Mouse (Mus musculus): ENCODE measurements around the gene Mex3a. TPM values are rescaled to one million over a fixed set of nuclear protein-coding genes. Genes with fewer than 3 reads are reported as not detected.
A peak's percentile ranks its signal among the peaks of the same experiment; 100 is the strongest.

The Mex3a gene
- 28.6 and 33.0 TPM in 2 replicates for polyA plus RNA-seq (2015; fragmentation: Nextera tagmentation; extraction: Ambion mirVana)

DNA sequence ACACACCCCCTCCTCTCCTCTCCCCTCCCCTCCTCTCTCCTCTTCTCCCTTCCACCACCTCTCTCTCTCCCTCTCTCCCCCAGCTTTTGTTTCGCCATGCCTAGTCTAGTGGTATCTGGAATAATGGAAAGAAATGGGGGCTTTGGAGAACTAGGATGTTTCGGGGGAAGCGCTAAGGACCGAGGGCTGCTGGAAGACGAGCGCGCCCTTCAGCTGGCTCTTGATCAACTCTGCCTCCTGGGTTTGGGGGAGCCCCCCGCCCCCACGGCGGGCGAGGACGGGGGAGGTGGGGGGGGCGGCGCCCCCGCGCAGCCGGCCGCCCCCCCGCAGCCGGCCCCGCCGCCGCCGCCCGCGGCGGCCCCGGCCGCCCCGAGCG lies at the start of gene Mex3a:
Gene Mex3a, plus strand, starts transcription at position 97 of the 376 bp plus-strand sequence.
- Histone ChIP-seq H3K4me3 (ENCODE audit: low read depth, low read length) (peak within 1 kb of the TSS; percentile 60), H3K4me2 (ENCODE audit: low read length) (peak within 1 kb of the TSS; percentile 93), H3K36me3 (ENCODE audit: control insufficient read depth, insufficient read depth, low read length) (peaks cover 12% of the 10 kb centered on the region), H3K4me1 (ENCODE audit: control insufficient read depth, insufficient read depth, low read length) (peaks cover 64% of the 10 kb centered on the region), H3K9me3 (replicated peaks; ENCODE audit: control insufficient read depth, low read length, poor library complexity, severe bottlenecking) (no peaks in the 10 kb centered on the region), H3K27me3 (ENCODE audit: control insufficient read depth, insufficient read depth, low read depth, low read length) (no peaks in the 10 kb centered on the region), H3K9ac (ENCODE audit: low read depth, low read length) (peak within 1 kb of the TSS; percentile 100), H3K27ac (ENCODE audit: low read length) (peak within 1 kb of the TSS; percentile 99)
- ATAC-seq: no peak
- under 1% methylated on average over 18 of the region's 31 CpGs for WGBS

DNA sequence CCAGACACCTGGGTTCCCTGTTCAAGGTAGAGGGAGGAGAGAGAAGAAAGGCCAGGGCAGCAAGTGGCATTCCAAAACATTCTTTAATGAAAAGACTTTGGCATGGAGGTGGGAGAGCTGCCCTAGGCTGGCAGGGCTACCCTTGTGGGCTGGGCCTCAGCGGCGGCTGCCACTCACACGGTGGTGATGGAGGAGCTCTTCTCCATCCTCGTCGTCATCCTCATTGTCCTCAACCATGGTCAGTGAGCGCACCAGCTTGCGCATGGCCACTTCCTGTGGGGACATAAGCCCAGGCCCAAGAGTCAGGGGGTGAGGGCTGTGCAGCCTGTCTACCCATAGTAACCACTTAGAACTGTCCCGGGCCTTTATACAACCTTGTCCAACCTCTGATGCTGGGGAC lies 49.1 kb upstream of the Mex3a start:
- no peak overlapping the region for H3K9ac ChIP-seq (ENCODE audit: low read depth, low read length)
- no peak overlapping the region for H3K27ac ChIP-seq (ENCODE audit: low read length)
- no peak for ATAC-seq
- no peak overlapping the region for H3K4me3 ChIP-seq (ENCODE audit: low read depth, low read length)
- H3K4me1 ChIP-seq (ENCODE audit: control insufficient read depth, insufficient read depth, low read length): peaks cover 5% of the 10 kb centered on the region; the same call in 1 of the 2 replicates
- peaks cover 38% of the 10 kb centered on the region for H3K27me3 ChIP-seq (ENCODE audit: control insufficient read depth, insufficient read depth, low read depth, low read length)
- WGBS: 81% methylated on average over 8 of the region's 8 CpGs
- H3K36me3 ChIP-seq (ENCODE audit: control insufficient read depth, insufficient read depth, low read length): peaks cover 20% of the 10 kb centered on the region
- no peaks in the 10 kb centered on the region for H3K9me3 ChIP-seq (replicated peaks; ENCODE audit: control insufficient read depth, low read length, poor library complexity, severe bottlenecking)
- H3K4me2 ChIP-seq (ENCODE audit: low read length): no peak overlapping the region

DNA sequence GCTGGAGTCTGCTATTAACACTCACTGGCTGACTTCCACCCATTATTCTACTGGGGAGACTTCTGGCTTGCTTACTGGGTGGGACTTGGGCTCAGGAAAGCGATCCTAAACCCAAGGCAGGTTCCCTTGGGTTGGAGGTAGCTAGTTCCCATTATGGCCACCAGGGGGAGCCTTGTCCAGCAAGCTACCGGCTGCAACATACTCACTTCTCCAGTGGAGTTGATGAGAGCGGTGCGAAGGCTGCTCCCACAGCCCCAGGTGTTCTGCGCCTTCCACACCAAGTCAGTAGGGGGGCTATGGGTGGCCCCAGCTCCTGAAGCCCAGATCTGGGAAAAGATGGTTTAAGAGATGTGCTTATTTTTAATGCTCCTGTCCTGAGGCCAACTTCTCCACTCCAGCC lies 48.6 kb upstream of the Mex3a start:
- 4% methylated on average over 5 of the region's 5 CpGs for WGBS
- ATAC-seq: peak; percentile 55; the same call in 1 of the 2 replicates
- Histone ChIP-seq H3K27ac (ENCODE audit: low read length) (no peak overlapping the region), H3K4me3 (ENCODE audit: low read depth, low read length) (no peak overlapping the region), H3K9me3 (replicated peaks; ENCODE audit: control insufficient read depth, low read length, poor library complexity, severe bottlenecking) (no peaks in the 10 kb centered on the region), H3K9ac (ENCODE audit: low read depth, low read length) (no peak overlapping the region), H3K27me3 (ENCODE audit: control insufficient read depth, insufficient read depth, low read depth, low read length) (peaks cover 38% of the 10 kb centered on the region), H3K4me1 (ENCODE audit: control insufficient read depth, insufficient read depth, low read length) (peaks cover 5% of the 10 kb centered on the region; the same call in 1 of the 2 replicates), H3K4me2 (ENCODE audit: low read length) (no peak overlapping the region), H3K36me3 (ENCODE audit: control insufficient read depth, insufficient read depth, low read length) (peaks cover 20% of the 10 kb centered on the region)

DNA sequence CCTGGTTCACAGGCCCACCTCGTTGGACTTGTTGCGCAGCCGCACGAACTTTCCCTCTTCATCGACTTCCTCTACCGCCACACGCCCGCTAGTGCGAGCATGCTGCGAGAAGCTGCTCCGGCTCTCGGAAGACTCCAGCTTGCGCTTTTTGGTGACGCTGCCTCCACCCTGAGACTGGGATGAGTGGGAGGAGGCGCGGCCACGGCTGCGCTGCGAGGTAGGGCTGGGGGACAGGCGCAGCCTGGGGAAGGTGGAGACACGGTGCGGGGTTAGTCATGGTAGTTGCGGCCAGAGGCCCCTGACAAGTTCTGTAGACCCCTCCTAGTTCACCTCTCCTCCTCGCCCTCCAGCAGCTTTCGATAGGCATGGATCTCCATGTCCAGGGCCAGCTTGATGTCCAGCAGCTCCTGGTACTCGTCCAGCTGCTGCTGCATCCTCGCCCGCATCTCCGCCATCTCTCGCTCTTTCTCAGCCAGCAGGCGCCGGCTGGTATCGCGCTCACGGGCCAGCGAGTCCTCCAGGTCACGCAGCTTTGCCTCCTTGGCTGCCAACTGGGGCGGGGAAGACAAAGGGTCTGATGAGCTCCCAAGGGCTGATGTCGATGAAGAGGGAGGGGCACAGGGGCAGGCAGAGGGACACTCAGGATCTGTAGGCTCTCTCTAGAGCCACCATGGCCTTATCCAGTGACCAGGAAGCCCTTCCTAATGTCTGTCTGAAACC lies 47.4 kb upstream of the Mex3a start:
- H3K27ac ChIP-seq (ENCODE audit: low read length): no peak overlapping the region
- H3K9ac ChIP-seq (ENCODE audit: low read depth, low read length): peak overlapping the region; percentile 35
- H3K4me1 ChIP-seq (ENCODE audit: control insufficient read depth, insufficient read depth, low read length): peaks cover 5% of the 10 kb centered on the region; the same call in 1 of the 2 replicates
- H3K36me3 ChIP-seq (ENCODE audit: control insufficient read depth, insufficient read depth, low read length): peaks cover 20% of the 10 kb centered on the region
- no peaks in the 10 kb centered on the region for H3K9me3 ChIP-seq (replicated peaks; ENCODE audit: control insufficient read depth, low read length, poor library complexity, severe bottlenecking)
- H3K4me2 ChIP-seq (ENCODE audit: low read length): peak overlapping the region; percentile 26
- 17% methylated on average over 39 of the region's 39 CpGs for WGBS
- peaks cover 38% of the 10 kb centered on the region for H3K27me3 ChIP-seq (ENCODE audit: control insufficient read depth, insufficient read depth, low read depth, low read length)
- no peak for ATAC-seq
- H3K4me3 ChIP-seq (ENCODE audit: low read depth, low read length): no peak overlapping the region

DNA sequence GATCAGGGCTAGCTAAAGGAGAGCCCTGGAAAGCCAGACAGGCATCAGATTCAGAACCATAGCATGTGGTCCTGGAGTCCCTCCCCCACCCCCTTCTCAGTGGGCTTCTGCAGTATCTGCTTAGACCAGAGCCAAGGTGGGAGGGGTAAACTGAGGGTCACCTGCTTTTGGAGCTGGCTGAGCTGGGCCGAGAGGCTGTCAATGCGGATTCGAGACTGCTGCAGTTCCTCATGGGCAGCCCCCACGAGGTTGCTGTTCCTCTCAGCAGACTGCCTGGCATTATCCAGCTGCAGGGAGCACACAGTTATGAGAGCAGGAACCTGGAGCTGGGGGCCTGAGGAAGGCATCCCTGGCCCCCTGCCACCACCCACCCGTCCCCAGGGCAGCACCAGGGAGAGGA lies 46.2 kb upstream of the Mex3a start:
- Histone ChIP-seq H3K4me3 (ENCODE audit: low read depth, low read length) (no peak overlapping the region), H3K4me2 (ENCODE audit: low read length) (no peak overlapping the region), H3K9ac (ENCODE audit: low read depth, low read length) (no peak overlapping the region), H3K36me3 (ENCODE audit: control insufficient read depth, insufficient read depth, low read length) (peaks cover 20% of the 10 kb centered on the region), H3K9me3 (replicated peaks; ENCODE audit: control insufficient read depth, low read length, poor library complexity, severe bottlenecking) (no peaks in the 10 kb centered on the region), H3K27ac (ENCODE audit: low read length) (no peak overlapping the region), H3K27me3 (ENCODE audit: control insufficient read depth, insufficient read depth, low read depth, low read length) (peaks cover 38% of the 10 kb centered on the region), H3K4me1 (ENCODE audit: control insufficient read depth, insufficient read depth, low read length) (peaks cover 5% of the 10 kb centered on the region; the same call in 1 of the 2 replicates)
- WGBS: 67% methylated on average over 4 of the region's 5 CpGs
- no peak for ATAC-seq

DNA sequence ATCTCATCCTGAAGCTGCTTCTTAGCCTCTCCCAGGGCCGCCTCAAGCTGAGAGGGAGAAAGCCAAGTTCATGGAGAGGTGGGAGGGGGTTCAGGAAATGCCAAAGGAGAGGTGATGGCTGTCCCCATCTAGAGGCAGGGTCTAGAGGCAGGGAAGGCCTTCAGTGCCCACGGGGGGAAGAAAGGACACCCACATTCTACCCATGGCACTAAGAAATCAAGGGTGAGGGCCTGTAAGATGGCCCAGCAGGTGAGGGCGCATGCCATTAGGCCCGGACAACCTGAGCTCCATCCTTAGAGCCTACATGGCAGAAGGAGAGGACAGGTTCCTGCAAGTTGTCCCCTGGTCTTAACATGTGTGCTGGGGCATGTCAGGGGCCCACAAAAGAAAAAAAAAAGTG lies 45.3 kb upstream of the Mex3a start:
- ATAC-seq: no peak
- Histone ChIP-seq H3K9ac (ENCODE audit: low read depth, low read length) (no peak overlapping the region), H3K4me3 (ENCODE audit: low read depth, low read length) (no peak overlapping the region), H3K4me1 (ENCODE audit: control insufficient read depth, insufficient read depth, low read length) (peaks cover 5% of the 10 kb centered on the region; the same call in 1 of the 2 replicates), H3K27ac (ENCODE audit: low read length) (no peak overlapping the region), H3K36me3 (ENCODE audit: control insufficient read depth, insufficient read depth, low read length) (peaks cover 20% of the 10 kb centered on the region), H3K9me3 (replicated peaks; ENCODE audit: control insufficient read depth, low read length, poor library complexity, severe bottlenecking) (no peaks in the 10 kb centered on the region), H3K4me2 (ENCODE audit: low read length) (no peak overlapping the region), H3K27me3 (ENCODE audit: control insufficient read depth, insufficient read depth, low read depth, low read length) (peaks cover 38% of the 10 kb centered on the region)
- WGBS: 71% methylated on average over 4 of the region's 4 CpGs

DNA sequence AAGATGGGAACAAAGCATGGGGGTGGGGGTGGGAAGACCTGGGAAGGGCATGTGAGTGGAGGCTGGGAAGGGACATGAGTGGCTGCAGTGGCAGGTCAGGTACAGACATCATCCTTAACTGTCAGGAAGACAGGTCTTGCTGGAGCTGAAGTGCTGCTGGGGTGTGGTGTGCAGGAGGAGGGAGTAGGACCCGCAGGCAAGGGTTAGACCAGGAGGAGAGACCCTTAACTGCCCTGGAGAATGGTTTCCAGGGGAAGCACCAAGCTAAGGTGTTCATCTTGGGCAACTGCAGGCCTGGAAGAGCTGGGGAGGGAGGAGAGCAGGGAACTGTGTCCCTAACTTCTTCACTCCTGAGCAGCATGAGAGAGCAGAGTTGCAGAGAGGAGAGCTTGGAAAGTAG lies 44.8 kb upstream of the Mex3a start:
- peaks cover 7% of the 10 kb centered on the region; the same call in 1 of the 2 replicates for H3K4me1 ChIP-seq (ENCODE audit: control insufficient read depth, insufficient read depth, low read length)
- no peak overlapping the region for H3K4me2 ChIP-seq (ENCODE audit: low read length)
- no peak overlapping the region for H3K9ac ChIP-seq (ENCODE audit: low read depth, low read length)
- ATAC-seq: no peak
- H3K9me3 ChIP-seq (replicated peaks; ENCODE audit: control insufficient read depth, low read length, poor library complexity, severe bottlenecking): no peaks in the 10 kb centered on the region
- no peak overlapping the region for H3K27ac ChIP-seq (ENCODE audit: low read length)
- WGBS: 71% methylated on average over 1 of the region's 1 CpGs
- H3K36me3 ChIP-seq (ENCODE audit: control insufficient read depth, insufficient read depth, low read length): peaks cover 20% of the 10 kb centered on the region
- peaks cover 37% of the 10 kb centered on the region for H3K27me3 ChIP-seq (ENCODE audit: control insufficient read depth, insufficient read depth, low read depth, low read length)
- H3K4me3 ChIP-seq (ENCODE audit: low read depth, low read length): no peak overlapping the region

DNA sequence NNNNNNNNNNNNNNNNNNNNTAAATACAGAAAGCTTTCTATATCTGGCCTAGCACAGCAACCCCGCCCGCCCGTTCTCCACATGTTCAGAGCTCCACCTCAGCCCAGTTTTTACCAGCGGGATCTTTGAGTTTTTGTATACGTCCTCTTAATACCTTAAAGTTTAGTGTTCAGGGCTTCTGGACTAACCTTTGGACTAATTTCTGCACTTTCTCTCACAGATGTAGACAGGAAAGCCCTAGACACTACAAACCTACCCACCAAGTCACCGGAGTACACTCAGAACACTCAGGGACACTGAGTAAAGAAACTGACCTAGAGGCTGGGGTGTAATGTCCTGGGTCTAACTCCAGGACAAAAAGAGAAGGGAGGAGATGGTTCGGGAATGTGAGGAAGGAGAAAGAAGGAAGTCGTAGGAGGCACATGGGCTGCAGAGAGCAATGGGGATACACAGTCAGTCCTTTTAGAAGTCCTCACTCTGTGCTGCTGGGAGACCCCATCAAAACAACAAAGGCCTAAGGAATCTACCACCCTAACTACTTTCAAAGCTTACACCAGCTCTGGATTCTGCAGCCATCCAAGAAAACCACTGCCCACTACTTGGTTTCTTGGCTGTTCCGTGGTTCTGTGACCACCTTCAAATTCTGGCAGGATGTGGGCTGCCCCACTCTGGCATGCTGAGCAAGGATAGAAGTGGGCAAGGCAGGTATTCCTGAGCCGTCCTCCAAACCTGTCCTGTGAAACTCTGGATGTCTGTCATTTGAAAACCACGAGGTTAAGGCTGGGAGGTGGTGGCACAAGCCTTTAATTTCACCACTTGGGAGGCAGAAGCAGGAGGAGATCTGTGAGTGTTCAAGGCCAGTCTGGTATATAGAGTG lies 38.3 kb upstream of the Mex3a start:
- Histone ChIP-seq H3K36me3 (ENCODE audit: control insufficient read depth, insufficient read depth, low read length) (no peaks in the 10 kb centered on the region), H3K4me3 (ENCODE audit: low read depth, low read length) (no peak overlapping the region), H3K4me1 (ENCODE audit: control insufficient read depth, insufficient read depth, low read length) (peaks cover 10% of the 10 kb centered on the region), H3K9me3 (replicated peaks; ENCODE audit: control insufficient read depth, low read length, poor library complexity, severe bottlenecking) (no peaks in the 10 kb centered on the region), H3K4me2 (ENCODE audit: low read length) (no peak overlapping the region), H3K27me3 (ENCODE audit: control insufficient read depth, insufficient read depth, low read depth, low read length) (no peaks in the 10 kb centered on the region), H3K27ac (ENCODE audit: low read length) (no peak overlapping the region), H3K9ac (ENCODE audit: low read depth, low read length) (no peak overlapping the region)
- 76% methylated on average over 11 of the region's 11 CpGs for WGBS
- no peak for ATAC-seq

Data from midbrain, embryonic 16.5 days (tissue).